Mouse (Mus musculus): ENCODE results near the gene Styx.

DNA sequence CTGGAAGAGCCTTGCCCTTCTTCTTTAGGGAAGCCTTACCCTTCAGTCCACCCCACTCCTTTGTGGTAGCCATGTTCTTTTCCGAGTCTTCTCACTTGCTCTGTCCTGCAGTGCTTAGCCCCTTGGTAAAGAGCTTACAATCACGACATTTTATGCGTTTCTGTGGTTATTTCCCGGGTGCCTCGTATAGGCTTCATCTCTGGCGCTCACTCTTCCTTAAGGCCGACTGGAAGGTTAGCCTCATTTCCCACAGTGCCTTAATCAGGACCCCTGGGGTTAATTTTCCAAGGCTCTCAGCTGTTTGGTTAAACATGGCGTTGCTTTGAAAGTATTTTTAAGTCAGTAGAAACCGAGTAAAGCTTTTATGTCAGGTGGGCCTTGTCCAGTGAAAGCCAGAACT is 88.5 kb downstream of the Styx start:
- no peak for TF ChIP-seq CTCF (IDR thresholded peaks at IDR 0.05)
- no peak for TF ChIP-seq EP300 (IDR thresholded peaks at IDR 0.05; ENCODE audit: insufficient read depth, low read depth, low read length)
